19 mouse cellular contexts compared by ENCODE assay signal in genomic region chr1:131423061-131423460, GRCm38 (mm10).
DNase-seq lines count a peak whose midpoint lies in the region; ATAC-seq lines count a peak whose summit lies in the region.
"Had no signal": no experiment of that assay in that cellular context is flagged by ENCODE, and none has a peak within 500 bp of the region (broad histone marks: within the 10 kb centered on the region; RNA-seq: fewer than 3 reads in every experiment).

No protein-coding gene starts in this region.

- H3K27ac ChIP-seq in midbrain, embryonic 13.5 days, result no peak overlapping the region
- H3K27ac ChIP-seq: embryonic facial prominence, embryonic 10.5 days; forebrain, embryonic 12.5 days; hindbrain, embryonic 10.5 days; layer of hippocampus, adult 2 months; liver, embryonic 13.5 days; midbrain, embryonic 10.5 days; stomach, postnatal 0 days had no signal

- peaks cover 27% of the 10 kb centered on the region for H3K4me1 ChIP-seq in midbrain, embryonic 13.5 days (replicated peaks)

- no peak overlapping the region for H3K4me2 ChIP-seq in midbrain, embryonic 13.5 days (replicated peaks)
- H3K4me2 ChIP-seq: forebrain, embryonic 12.5 days; liver, embryonic 13.5 days had no signal

- no peak overlapping the region for H3K4me3 ChIP-seq in midbrain, embryonic 13.5 days (replicated peaks)
- H3K4me3 ChIP-seq: embryonic facial prominence, embryonic 10.5 days; forebrain, embryonic 12.5 days; hindbrain, embryonic 10.5 days; layer of hippocampus, adult 2 months; liver, embryonic 13.5 days; midbrain, embryonic 10.5 days had no signal

- no peaks in the 10 kb centered on the region for H3K9me3 ChIP-seq in midbrain, embryonic 13.5 days
- H3K9me3 ChIP-seq: embryonic facial prominence, embryonic 10.5 days; forebrain, embryonic 12.5 days; hindbrain, embryonic 10.5 days; liver, embryonic 13.5 days; midbrain, embryonic 10.5 days had no signal

- ATAC-seq in midbrain, embryonic 13.5 days, result no peak

- DNase-seq in gastrocnemius, postnatal 14 days, result peak; percentile 10
- DNase-seq in gastrocnemius, postnatal 25 days, result no peak
- peak; percentile 21 for DNase-seq in layer of hippocampus, adult 9-11 months
- DNase-seq in layer of hippocampus, postnatal 14 days (ENCODE audit: low spot score in 2 of 2), result no peak
- DNase-seq in lung, adult 18-20 months, result peak; percentile 50 to 72
- peak; percentile 22 to 53 for DNase-seq in lung, postnatal 4 days
- DNase-seq: B cell, adult 2 months; cerebellum, adult 9-10 months; gastrocnemius, postnatal 10 days; kidney, adult 9 months; liver, embryonic 13.5 days; right cerebral cortex, adult 18-20 months had no signal

- intact Hi-C loops in gastrocnemius, postnatal 14 days (cut with DNase I; ENCODE audit: low total_unique reads), result no loop called here

- H3K9ac ChIP-seq in midbrain, embryonic 13.5 days (replicated peaks), result no peak overlapping the region
- H3K9ac ChIP-seq: forebrain, embryonic 12.5 days; liver, embryonic 13.5 days had no signal

- H3K27me3 ChIP-seq in midbrain, embryonic 13.5 days, result no peaks in the 10 kb centered on the region
- H3K27me3 ChIP-seq: forebrain, embryonic 12.5 days; liver, embryonic 13.5 days had no signal

- WGBS in midbrain, embryonic 13.5 days, result 94% methylated on average over 3 of the region's 3 CpGs

- no peaks in the 10 kb centered on the region for H3K36me3 ChIP-seq in midbrain, embryonic 13.5 days
- H3K36me3 ChIP-seq: embryonic facial prominence, embryonic 10.5 days; forebrain, embryonic 12.5 days; hindbrain, embryonic 10.5 days; liver, embryonic 13.5 days; midbrain, embryonic 10.5 days had no signal

Comparison
In these comparisons a context has a peak if more than half of its experiments do, and no peak if none do; other contexts are left out.
1. DNase-seq: peak in gastrocnemius, postnatal 14 days (single experiment), layer of hippocampus, adult 9-11 months (single experiment), lung, adult 18-20 months (2 of 2) and lung, postnatal 4 days (2 of 2); none in gastrocnemius, postnatal 25 days (single experiment) and layer of hippocampus, postnatal 14 days (0 of 2).